Mouse (Mus musculus): ENCODE results near the gene Pold1. TPM values are rescaled to one million over a fixed set of nuclear protein-coding genes. Genes with fewer than 3 reads are reported as not detected.
A peak's percentile ranks its signal among the peaks of the same experiment; 100 is the strongest.

The Pold1 gene
- polyA plus RNA-seq, 1 experiment: 34.3 TPM

GRCm38 (mm10) chr7:44584921-44585320, 36.3 kb upstream of the Pold1 start:
- no peak for DNase-seq
- peaks cover 15% of the 10 kb centered on the region for H3K4me1 ChIP-seq (ENCODE audit: control insufficient read depth, insufficient read depth, low read length)
- no peak overlapping the region for H3K4me3 ChIP-seq (replicated peaks; ENCODE audit: extremely low read depth, low read depth, low read length)
- WGBS: 85% methylated on average over 6 of the region's 6 CpGs
- TF ChIP-seq CTCF (IDR thresholded peaks at IDR 0.05; ENCODE audit: insufficient read depth, low read length): no peak
- no peak for TF ChIP-seq POLR2A (IDR thresholded peaks at IDR 0.05; ENCODE audit: borderline replicate concordance, extremely low read depth, low read depth, low read length)

GRCm38 (mm10) chr7:44584265-44584804, 35.7 kb upstream of the Pold1 start:
- Histone ChIP-seq H3K4me3 (replicated peaks; ENCODE audit: extremely low read depth, low read depth, low read length) (no peak overlapping the region), H3K4me1 (ENCODE audit: control insufficient read depth, insufficient read depth, low read length) (peaks cover 13% of the 10 kb centered on the region)
- DNase-seq: no peak
- TF ChIP-seq POLR2A (IDR thresholded peaks at IDR 0.05; ENCODE audit: borderline replicate concordance, extremely low read depth, low read depth, low read length): no peak
- TF ChIP-seq CTCF (IDR thresholded peaks at IDR 0.05; ENCODE audit: insufficient read depth, low read length): no peak
- WGBS: 48% methylated on average over 4 of the region's 4 CpGs

GRCm38 (mm10) chr7:44583146-44583545, 34.5 kb upstream of the Pold1 start:
- no peak; the same call in 1 of the 2 replicates for TF ChIP-seq POLR2A (IDR thresholded peaks at IDR 0.05; ENCODE audit: borderline replicate concordance, extremely low read depth, low read depth, low read length)
- TF ChIP-seq CTCF (IDR thresholded peaks at IDR 0.05; ENCODE audit: insufficient read depth, low read length): no peak
- H3K4me1 ChIP-seq (ENCODE audit: control insufficient read depth, insufficient read depth, low read length): peaks cover 11% of the 10 kb centered on the region
- WGBS: 42% methylated on average over 1 of the region's 1 CpGs
- DNase-seq: no peak
- H3K4me3 ChIP-seq (replicated peaks; ENCODE audit: extremely low read depth, low read depth, low read length): no peak overlapping the region

- Histone ChIP-seq H3K4me3 (replicated peaks; ENCODE audit: extremely low read depth, low read depth, low read length) (no peak overlapping the region), H3K4me1 (ENCODE audit: control insufficient read depth, insufficient read depth, low read length) (peaks cover 11% of the 10 kb centered on the region)
- DNase-seq: no peak
- TF ChIP-seq POLR2A (IDR thresholded peaks at IDR 0.05; ENCODE audit: borderline replicate concordance, extremely low read depth, low read depth, low read length) (no peak), CTCF (IDR thresholded peaks at IDR 0.05; ENCODE audit: insufficient read depth, low read length) (no peak)
- 35% methylated on average over 5 of the region's 5 CpGs for WGBS
Measured at GRCm38 (mm10) chr7:44582709-44583108, 34.1 kb upstream of the Pold1 start.

GRCm38 (mm10) chr7:44581637-44582036, 33.0 kb upstream of the Pold1 start:
- 75% methylated on average over 6 of the region's 6 CpGs for WGBS
- H3K4me1 ChIP-seq (ENCODE audit: control insufficient read depth, insufficient read depth, low read length): peaks cover 8% of the 10 kb centered on the region
- no peak overlapping the region for H3K4me3 ChIP-seq (replicated peaks; ENCODE audit: extremely low read depth, low read depth, low read length)
- TF ChIP-seq POLR2A (IDR thresholded peaks at IDR 0.05; ENCODE audit: borderline replicate concordance, extremely low read depth, low read depth, low read length) (no peak), CTCF (IDR thresholded peaks at IDR 0.05; ENCODE audit: insufficient read depth, low read length) (no peak)
- no peak for DNase-seq

- Histone ChIP-seq H3K4me1 (ENCODE audit: control insufficient read depth, insufficient read depth, low read length) (no peaks in the 10 kb centered on the region; the same call in 1 of the 2 replicates), H3K4me3 (replicated peaks; ENCODE audit: extremely low read depth, low read depth, low read length) (no peak overlapping the region)
- TF ChIP-seq CTCF (IDR thresholded peaks at IDR 0.05; ENCODE audit: insufficient read depth, low read length) (no peak), POLR2A (IDR thresholded peaks at IDR 0.05; ENCODE audit: borderline replicate concordance, extremely low read depth, low read depth, low read length) (no peak)
- no peak for DNase-seq
- 29% methylated on average over 5 of the region's 5 CpGs for WGBS
Measured at GRCm38 (mm10) chr7:44576333-44576844, 27.7 kb upstream of the Pold1 start.

- H3K4me1 ChIP-seq (ENCODE audit: control insufficient read depth, insufficient read depth, low read length): no peaks in the 10 kb centered on the region; the same call in 1 of the 2 replicates
- TF ChIP-seq POLR2A (IDR thresholded peaks at IDR 0.05; ENCODE audit: borderline replicate concordance, extremely low read depth, low read depth, low read length) (no peak), CTCF (IDR thresholded peaks at IDR 0.05; ENCODE audit: insufficient read depth, low read length) (no peak)
- peak overlapping the region; percentile 59 for H3K4me3 ChIP-seq (replicated peaks; ENCODE audit: extremely low read depth, low read depth, low read length)
- 57% methylated on average over 5 of the region's 5 CpGs for WGBS
- DNase-seq: no peak
Measured at GRCm38 (mm10) chr7:44572956-44573484, 24.4 kb upstream of the Pold1 start.

- H3K4me1 ChIP-seq (ENCODE audit: control insufficient read depth, insufficient read depth, low read length): no peaks in the 10 kb centered on the region; the same call in 1 of the 2 replicates
- H3K4me3 ChIP-seq (replicated peaks; ENCODE audit: extremely low read depth, low read depth, low read length): peak within 1 kb of the TSS; percentile 62
- DNase-seq: peak; percentile 57
- 26% methylated on average over 7 of the region's 7 CpGs for WGBS
- TF ChIP-seq CTCF (IDR thresholded peaks at IDR 0.05; ENCODE audit: insufficient read depth, low read length): no peak
- TF ChIP-seq POLR2A (IDR thresholded peaks at IDR 0.05; ENCODE audit: borderline replicate concordance, extremely low read depth, low read depth, low read length): peak; percentile 96; the same call in 1 of the 2 replicates
Measured at GRCm38 (mm10) chr7:44572213-44572701, 23.6 kb upstream of the Pold1 start, which contains the start of gene Napsa. Napsa (plus strand) TSS chr7:44572380.

GRCm38 (mm10) chr7:44571811-44572210, 23.2 kb upstream of the Pold1 start:
- 60% methylated on average over 4 of the region's 4 CpGs for WGBS
- TF ChIP-seq CTCF (IDR thresholded peaks at IDR 0.05; ENCODE audit: insufficient read depth, low read length): no peak
- DNase-seq: peak; percentile 4

GRCm38 (mm10) chr7:44570989-44571388, 22.3 kb upstream of the Pold1 start:
- peak; percentile 5 for DNase-seq
- Histone ChIP-seq H3K4me1 (ENCODE audit: control insufficient read depth, insufficient read depth, low read length) (no peaks in the 10 kb centered on the region; the same call in 1 of the 2 replicates), H3K4me3 (replicated peaks; ENCODE audit: extremely low read depth, low read depth, low read length) (no peak overlapping the region)
- TF ChIP-seq CTCF (IDR thresholded peaks at IDR 0.05; ENCODE audit: insufficient read depth, low read length) (no peak), POLR2A (IDR thresholded peaks at IDR 0.05; ENCODE audit: borderline replicate concordance, extremely low read depth, low read depth, low read length) (no peak)
- 66% methylated on average over 6 of the region's 6 CpGs for WGBS

More at GRCm38 (mm10) chr7:44571811-44572210, 23.2 kb upstream of the Pold1 start:
- Histone ChIP-seq H3K4me1 (ENCODE audit: control insufficient read depth, insufficient read depth, low read length) (no peaks in the 10 kb centered on the region; the same call in 1 of the 2 replicates), H3K4me3 (replicated peaks; ENCODE audit: extremely low read depth, low read depth, low read length) (no peak overlapping the region)
